Mouse (Mus musculus): ENCODE measurements around the gene Gtpbp3.

The Gtpbp3 gene

DNA sequence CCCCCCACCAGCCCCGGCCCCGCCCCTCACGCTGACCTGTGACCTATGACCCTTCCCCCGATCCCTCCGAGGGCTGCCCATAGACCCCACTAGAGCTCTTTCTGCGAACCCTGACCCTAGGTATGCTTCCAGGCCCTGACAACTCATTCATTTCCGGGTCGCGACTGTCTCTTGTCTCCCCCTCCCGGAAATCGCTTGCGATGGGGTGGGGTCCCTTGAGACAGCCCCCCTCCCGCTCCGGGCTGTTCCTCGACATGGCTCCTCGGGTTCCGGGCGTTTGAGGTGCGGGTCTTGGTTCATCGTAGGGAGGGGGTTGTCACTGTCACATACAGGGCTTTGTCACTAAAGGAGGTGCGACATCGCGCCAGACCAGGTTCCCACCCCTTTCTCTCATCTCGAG lies 18.5 kb upstream of the Gtpbp3 start:
- DNase-seq (ENCODE audit: low read depth, low spot score): peak; percentile 84

DNA sequence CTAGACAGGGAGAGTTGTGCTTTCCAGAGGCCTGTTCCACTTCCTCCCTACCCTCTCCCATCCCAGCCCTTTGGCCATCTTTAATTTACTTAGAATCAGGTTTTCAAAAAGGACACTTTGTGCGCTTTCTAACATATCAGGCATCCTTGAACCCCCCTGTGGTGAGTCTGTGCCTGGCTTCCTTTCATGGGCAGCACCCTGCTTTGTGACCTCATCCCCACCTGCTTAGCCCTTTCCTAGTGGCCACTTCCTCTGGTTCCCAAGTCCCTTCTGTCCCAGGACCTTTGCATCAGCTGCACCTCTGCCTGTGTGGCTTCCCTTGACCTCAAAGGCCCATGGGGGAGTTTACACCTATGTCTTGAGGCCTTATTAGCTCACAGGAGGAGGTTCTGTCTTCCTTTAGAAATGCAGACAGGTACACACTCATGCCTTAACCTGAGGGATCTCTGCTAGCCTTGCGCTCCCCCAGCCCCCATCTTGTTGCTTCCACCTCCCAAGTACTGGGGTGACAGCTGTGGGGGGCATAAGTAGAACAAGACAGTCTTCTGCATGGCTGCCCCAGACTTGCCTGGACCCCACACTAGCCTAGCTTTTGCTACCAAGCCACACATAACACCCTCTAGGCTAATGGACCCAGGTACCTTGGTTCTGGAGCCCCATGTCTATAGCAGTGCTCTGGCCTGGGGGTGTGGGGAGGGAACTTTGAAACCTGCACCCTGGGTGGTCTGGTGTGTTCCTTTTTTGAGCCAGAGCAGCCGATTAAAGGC lies 17.6 kb upstream of the Gtpbp3 start:
- DNase-seq (ENCODE audit: low read depth, low spot score): no peak

GRCm38 (mm10) chr8:71470913-71471255 lies 17.0 kb upstream of the Gtpbp3 start:
- no peak for DNase-seq (ENCODE audit: low read depth, low spot score)

DNA sequence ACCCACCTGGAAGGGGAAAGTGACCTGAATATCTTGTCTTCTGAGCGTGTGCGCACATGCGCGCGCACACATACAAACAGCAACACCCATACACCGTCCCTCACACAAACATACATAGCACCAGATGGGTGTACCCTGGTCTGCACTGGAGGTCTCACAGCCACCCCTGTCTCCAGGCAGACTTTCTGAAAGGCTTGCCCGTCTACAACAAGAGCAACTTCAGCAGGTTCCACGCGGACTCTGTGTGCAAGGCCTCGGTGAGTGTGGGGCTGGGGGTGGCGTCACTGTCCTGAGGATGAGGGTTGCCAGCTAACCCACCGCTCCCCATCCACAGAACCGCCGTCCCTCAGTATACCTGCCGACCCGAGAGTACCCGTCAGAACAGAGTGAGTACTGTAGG lies 16.0 kb upstream of the Gtpbp3 start:
- DNase-seq (ENCODE audit: low read depth, low spot score): no peak

- no peak for DNase-seq (ENCODE audit: low read depth, low spot score)
Measured at GRCm38 (mm10) chr8:71472601-71473386, 15.1 kb upstream of the Gtpbp3 start.

- no peak for DNase-seq (ENCODE audit: low read depth, low spot score)
Measured at GRCm38 (mm10) chr8:71474344-71474743, 13.6 kb upstream of the Gtpbp3 start.

- DNase-seq (ENCODE audit: low read depth, low spot score): no peak
Measured at GRCm38 (mm10) chr8:71474785-71475701, 12.9 kb upstream of the Gtpbp3 start.

GRCm38 (mm10) chr8:71475702-71476075 lies 12.2 kb upstream of the Gtpbp3 start:
- no peak for DNase-seq (ENCODE audit: low read depth, low spot score)

- peak; percentile 68 for DNase-seq (ENCODE audit: low read depth, low spot score)
Measured at GRCm38 (mm10) chr8:71476099-71476940, 11.6 kb upstream of the Gtpbp3 start.

- peak; percentile 88 for DNase-seq (ENCODE audit: low read depth, low spot score)
Measured at GRCm38 (mm10) chr8:71477196-71477845, 10.6 kb upstream of the Gtpbp3 start.

DNA sequence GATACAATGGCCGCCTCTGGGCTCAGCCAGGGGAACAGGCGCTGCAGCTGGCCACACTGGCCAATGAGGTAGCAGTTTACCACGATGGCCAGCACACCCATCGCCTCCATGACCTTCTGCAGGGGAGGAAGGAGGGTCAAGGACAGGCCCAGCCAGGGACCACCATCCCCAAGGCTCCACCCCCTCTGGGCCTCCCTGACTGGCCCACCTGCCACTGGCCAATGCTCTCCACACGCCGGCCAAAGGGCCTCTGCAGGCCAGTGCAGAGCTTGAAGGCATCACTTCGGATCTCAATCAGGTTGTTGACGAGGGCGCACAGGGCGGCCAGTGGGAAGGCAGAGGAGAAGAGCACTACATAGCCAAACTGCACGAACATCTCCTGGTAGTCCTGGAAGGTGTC lies 9.0 kb upstream of the Gtpbp3 start:
- DNase-seq (ENCODE audit: low read depth, low spot score): no peak

DNA sequence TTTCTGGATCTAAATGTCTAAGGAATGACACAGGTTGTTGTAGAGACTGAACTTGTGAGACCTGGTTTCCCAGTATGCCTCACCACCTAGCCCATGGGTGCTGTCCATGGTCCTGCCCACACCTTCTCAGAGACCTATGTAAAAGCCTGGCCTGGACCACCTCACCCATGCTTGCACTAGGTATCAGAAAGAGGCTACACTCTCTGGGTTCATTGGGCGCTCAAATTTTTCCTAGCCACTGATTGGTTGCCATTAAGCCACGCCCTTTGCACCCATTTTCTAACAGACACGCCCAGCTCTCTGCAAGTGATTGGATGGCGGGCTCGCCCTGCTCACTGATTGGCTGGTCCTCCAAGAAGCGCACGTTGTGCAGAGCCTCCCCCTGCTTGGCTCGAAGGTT lies 4.0 kb upstream of the Gtpbp3 start:
- peak; percentile 100 for DNase-seq (ENCODE audit: low read depth, low spot score)

DNA sequence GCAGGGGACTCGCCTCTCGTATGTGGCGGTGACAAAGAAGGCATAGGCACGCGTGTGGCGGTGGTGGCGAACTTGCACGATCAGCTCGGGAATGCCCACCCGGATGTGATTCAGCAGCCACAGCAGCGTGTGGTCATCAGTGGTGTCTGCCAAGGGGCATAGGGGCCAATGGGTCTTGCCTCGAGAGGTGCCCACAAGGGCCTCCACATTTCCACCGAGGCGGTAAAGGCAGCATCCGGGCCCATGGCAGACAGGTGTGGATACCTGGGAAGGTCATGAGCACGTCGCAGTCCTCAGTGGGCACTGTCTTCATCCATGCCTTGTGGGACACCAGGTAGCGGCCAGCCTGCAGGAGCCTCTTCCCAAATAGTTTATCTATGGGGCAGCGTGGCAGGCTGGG lies 3.2 kb upstream of the Gtpbp3 start:
- no peak for DNase-seq (ENCODE audit: low read depth, low spot score)

DNA sequence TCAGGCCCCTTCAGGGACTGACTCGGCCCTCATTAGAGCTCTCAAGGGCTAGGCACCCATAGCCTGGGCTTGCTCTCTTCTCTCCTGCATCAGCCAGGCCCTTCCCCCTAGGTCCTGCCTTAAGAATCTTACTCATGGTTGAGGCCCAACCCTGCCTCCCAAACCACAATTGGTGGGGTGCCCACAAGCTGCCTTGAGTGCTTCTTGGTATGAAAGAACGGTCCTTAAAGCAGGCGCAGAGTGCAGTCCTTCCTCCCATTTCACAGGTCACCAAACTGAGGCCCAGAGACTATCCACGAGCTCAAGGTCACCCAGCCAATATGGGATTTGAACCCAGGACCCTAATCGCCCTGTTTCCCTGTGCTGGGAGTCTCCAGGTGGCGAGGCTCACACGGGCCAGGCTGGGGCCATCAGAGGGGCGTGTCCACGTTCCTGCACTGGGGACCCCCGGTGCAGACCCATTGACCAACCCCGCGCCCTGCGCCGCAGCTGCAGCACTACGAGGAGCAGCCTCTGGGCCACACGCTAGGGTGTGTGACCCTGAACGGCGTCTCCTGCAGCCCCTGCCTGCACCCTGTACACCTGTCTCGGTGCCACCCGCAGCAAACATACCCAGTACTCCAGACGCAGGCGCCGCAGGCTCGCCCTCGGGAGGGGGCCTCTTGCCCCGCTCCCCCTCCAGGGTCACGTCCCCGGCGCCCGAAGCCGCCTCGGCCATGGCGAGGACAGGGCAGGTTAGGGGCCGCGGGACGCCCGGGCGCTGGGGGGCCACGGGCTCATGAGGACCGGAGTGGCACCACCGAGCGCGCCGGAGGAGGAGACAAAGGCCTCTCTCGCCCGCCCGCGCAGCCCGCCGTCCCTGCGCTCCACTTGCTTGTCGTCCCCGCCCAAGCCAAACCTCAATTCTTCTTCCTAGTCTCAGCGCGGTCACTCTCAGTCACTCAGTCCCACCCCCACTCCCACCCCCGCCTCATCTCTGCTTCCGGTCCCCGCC lies 2.5 kb upstream of the Gtpbp3 start, which contains the start of gene Ano8:
TSS of gene Ano8 (minus strand) at position 822 of the 994 bp plus-strand sequence.
- peak; percentile 95 for DNase-seq (ENCODE audit: low read depth, low spot score)

- DNase-seq (ENCODE audit: low read depth, low spot score): peak; percentile 69
Measured at GRCm38 (mm10) chr8:71486136-71486529, 1.8 kb upstream of the Gtpbp3 start.

- DNase-seq (ENCODE audit: low read depth, low spot score): peak; percentile 99
Measured at GRCm38 (mm10) chr8:71488454-71488853, 551 bp downstream of the Gtpbp3 start.

DNA sequence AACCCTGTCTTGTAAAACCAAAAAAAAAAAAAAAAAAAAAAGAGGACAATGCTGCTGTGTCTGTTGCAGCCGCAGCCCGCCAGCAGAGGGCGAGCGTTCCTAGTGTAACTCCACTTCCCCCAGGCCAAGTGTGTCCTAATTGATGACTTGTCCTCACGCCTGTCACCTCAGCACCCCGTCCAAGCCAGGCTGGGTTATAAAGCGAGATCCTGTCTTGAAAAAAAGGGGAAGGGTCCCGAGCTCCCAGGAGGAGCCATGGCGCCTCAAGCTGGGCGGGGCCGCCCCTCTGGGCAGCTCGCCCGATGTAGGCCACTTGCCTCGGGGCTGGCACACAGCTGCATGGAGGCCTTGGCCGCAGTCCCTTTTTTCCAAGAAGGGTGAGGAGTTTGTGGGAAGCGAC lies 7.1 kb downstream of the Gtpbp3 start:
- DNase-seq (ENCODE audit: low read depth, low spot score): peak; percentile 87

DNA sequence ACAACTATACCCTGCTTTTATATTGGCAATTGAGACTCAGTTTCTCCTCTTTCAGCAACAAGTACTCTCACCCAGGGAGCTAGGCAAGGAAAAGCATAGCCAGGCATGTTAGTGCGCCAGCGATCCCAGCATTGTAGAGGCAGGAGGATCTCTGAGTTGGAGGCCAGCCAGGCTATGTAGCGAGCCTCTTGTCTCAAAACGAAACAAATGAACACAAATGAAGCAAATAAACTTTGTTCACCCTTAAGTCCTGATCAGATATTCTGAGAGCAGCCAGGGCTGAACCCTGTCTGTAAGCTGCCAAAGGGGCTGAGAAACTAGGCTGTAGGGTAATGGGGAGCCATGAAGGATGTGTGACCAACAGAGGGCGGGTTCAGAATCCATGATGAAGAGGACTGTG lies 7.9 kb downstream of the Gtpbp3 start:
- no peak for DNase-seq (ENCODE audit: low read depth, low spot score)

DNA sequence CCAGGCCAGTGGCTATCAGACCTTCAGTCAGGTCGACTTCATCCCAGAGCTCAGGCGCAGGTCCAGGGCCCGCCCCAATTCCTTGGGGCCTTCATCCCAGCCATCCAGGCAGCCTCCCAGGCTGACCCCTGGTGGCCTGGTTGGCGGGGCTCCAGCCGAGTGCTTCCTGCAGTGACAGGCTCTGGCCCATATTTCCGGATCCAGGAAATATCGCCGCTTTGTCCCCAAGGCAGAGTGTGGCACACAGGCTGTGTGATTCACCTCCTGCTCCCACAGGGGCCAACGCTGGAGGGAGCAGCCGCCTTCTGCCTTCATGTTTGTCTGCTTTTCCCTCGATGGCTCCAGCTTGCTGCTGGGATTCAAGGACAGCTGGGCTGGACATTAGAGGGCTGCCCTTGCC lies 8.6 kb downstream of the Gtpbp3 start:
- no peak for DNase-seq (ENCODE audit: low read depth, low spot score)

All from ES-CJ7 (cell line).